Mouse (Mus musculus): Measurements from ENCODE around the gene Baz1b.

- TF ChIP-seq CTCF (IDR thresholded peaks at IDR 0.05; ENCODE audit: low read depth, low read length) (no peak), GATA1 (IDR thresholded peaks at IDR 0.05; ENCODE audit: borderline replicate concordance, low read length) (no peak), POLR2AphosphoS5 (IDR thresholded peaks at IDR 0.05; ENCODE audit: insufficient replicate concordance, low read depth, low read length) (no peak), TAL1 (conservative IDR thresholded peaks at IDR 0.05; ENCODE audit: low read depth, low read length) (no peak), GATA2 (IDR thresholded peaks at IDR 0.05; ENCODE audit: borderline replicate concordance, low read depth, low read length) (no peak)
Measured at GRCm38 (mm10) chr5:135145955-135146354, 41.1 kb upstream of the Baz1b start.
